Mouse (Mus musculus) heart, postnatal 10 days (tissue): ENCODE measurements around the gene Ascl4. TPM values are rescaled to one million over a fixed set of nuclear protein-coding genes. Genes with fewer than 3 reads are reported as not detected.

Experiments used
- DNase-seq, 2 experiments: peaks; one replicate each; pipeline ENCODE4 v3.0.0; 2021
- intact Hi-C: fragments of 180-260 bp; cut with DNase I; formaldehyde crosslinking; loops from one replicate; pipeline ENCODE4 v1.15.1; 2025
- total RNA-seq, 2 experiments: library from RNA; stranded (reverse); gene quantifications; 2 replicates each; pipeline ENCODE4 v1.2.3; 2021

Ascl4 gene
- total RNA-seq, 2 experiments from 2014 or later = not detected

GRCm38 (mm10) chr10:85968157-85968634 lies 40.7 kb downstream of the Ascl4 start:
- intact Hi-C loops = loop anchor here (1.0 to 5.0 kb wide), 3 partner anchors 94 to 495 kb away; no protein-coding TSS in a partner anchor
- peak; percentile 82 to 89 for DNase-seq

DNA sequence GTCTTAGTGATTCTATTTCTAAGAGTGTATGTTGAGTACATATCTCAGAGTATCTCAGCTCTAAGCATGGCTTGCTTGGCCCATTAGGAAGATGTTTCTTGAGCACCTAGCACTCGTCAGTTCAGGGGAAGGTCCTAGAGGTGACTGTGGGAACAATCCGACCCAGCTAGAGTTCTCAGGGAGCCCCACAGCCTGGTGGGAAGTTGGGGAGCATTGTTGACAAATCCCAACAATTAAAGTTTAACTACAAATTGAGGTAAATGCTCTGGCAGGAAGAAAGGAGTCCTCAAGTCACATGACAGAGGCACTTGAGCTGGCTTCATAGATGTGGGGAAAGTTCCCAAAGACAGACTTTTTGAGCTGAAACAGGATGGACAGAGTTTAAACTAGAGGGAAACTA lies 41.2 kb downstream of the Ascl4 start:
- intact Hi-C loops = loop anchor here (1.0 to 5.0 kb wide), 3 partner anchors 94 to 495 kb away; no protein-coding TSS in a partner anchor
- no peak for DNase-seq

DNA sequence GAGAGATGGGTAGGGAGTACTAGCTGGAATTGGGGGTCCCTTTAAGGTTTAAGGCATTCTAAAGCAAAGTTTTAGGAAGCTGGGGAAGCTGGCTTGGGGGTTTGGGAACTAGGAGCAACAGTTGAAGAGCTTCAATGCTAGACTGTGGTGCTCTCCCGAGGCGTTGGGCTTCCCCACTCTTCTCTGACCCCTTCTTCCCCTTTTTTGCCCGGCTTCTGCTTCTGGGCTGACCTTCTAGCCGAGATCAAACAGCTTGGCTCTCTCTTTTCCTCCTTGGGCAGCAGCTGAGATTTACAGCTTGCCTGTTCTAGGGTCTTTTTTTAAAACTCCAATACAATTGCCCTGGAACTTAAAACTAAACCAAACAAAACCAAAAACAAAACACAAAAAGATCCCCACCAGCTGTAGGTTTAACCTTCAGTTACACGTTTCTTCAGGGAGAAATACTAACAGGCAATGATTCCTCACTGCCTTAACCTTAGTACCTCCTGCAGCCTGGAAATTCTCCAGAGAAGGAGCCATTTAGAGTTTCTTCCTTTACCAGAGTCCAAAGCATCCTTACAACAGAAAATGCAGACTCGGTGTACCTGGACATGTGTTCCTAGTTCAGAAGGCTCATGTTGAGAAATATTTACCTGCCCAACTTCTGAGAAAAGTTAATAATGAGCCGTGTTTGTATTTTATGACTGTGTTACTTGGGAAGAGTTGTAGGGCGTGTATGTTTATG lies 42.6 kb downstream of the Ascl4 start:
- DNase-seq = no peak
- intact Hi-C loops = loop anchor here (5.0 kb wide), 2 partner anchors 92 to 327 kb away; no protein-coding TSS in a partner anchor

GRCm38 (mm10) chr10:85971826-85972225 lies 44.3 kb downstream of the Ascl4 start:
- intact Hi-C loops = no loop called here
- DNase-seq = no peak

- no peak for DNase-seq
- intact Hi-C loops = no loop called here
These were observed 45.4 kb downstream of the Ascl4 start for GRCm38 (mm10) chr10:85972915-85973314.

DNA sequence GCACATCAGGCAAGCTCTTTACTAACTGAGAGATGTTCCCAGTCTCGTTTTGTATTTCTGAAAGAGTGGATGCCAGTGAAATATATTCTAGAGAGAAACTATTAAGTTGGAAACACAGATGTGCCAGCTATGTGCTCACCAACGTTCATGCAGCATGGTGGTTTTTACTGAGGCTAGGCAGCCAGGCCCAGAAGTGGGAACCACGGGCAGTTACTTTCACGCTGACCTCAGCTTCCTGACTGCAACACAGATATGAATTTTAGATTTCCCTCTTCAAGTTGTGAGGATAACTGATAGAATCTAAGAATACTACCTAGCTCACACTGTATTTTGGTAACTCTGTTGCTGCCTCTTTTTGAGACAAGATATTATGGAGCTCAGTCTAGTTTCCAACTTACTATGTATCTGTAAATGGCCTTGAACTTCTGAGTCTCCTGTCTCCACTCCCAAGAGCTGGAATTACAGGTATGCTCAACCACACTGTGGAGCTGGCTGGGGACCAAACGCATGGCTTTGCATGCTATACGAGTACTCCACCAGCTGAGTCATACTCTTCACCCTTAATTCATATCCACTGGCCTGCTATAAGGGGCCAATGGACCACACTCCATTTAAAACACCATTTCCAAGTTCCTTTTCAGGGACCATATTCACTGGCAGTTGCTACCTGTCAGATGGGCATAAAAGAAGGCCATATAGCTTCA lies 62.1 kb downstream of the Ascl4 start:
- DNase-seq = no peak
- intact Hi-C loops = no loop called here

- intact Hi-C loops = no loop called here
- no peak for DNase-seq
These were observed 64.9 kb downstream of the Ascl4 start for GRCm38 (mm10) chr10:85992412-85992811.

GRCm38 (mm10) chr10:85993836-85994235 lies 66.4 kb downstream of the Ascl4 start:
- intact Hi-C loops = no loop called here
- no peak for DNase-seq

DNA sequence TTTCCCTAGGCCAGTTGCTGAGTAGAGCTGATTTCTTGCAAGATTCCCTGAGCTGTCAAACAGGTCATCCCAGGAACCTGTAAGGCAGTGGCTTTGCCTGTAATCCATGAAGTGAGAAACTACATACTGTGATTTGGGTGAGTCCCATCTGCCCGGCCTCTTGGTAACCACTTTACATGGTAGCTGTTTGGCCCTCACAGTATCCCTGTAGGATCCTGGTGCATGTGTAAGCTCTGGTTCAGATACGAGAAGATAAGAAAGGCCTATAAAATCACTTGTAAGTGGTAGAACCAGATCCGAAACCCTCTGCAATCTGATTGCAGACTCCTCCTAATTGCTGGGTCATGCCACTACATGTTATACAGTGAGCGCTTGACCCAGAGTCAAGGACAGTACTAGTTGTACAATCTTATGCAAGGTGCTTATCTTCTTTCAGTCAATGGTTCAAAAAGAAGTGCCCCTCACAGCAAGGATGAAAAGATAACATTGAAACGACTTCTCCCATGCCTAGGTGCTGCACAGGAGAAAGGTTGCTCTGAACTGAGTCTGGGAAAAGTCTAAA lies 67.1 kb downstream of the Ascl4 start:
- intact Hi-C loops = no loop called here

More for the DNA sequence above, 67.1 kb downstream of the Ascl4 start:
- no peak for DNase-seq

Other genes starting within 250 kb of the Ascl4 start
- 10 to 100 TPM; 16.1 TPM for gene Pwp1, start 98.2 kb upstream of the Ascl4 start, total RNA-seq
- 10 to 100 TPM; 17.3 to 18.1 TPM for gene Prdm4, start 10.5 kb upstream of the Ascl4 start, total RNA-seq
- gene Rtcb, start 30.1 kb downstream of the Ascl4 start, total RNA-seq = 10 to 100 TPM; 82.5 to 88.9 TPM
- gene Bpifc, start 84.2 kb downstream of the Ascl4 start, total RNA-seq = not detected
- gene Fbxo7, start 94.3 kb downstream of the Ascl4 start, total RNA-seq = 10 to 100 TPM; 15.1 to 17.6 TPM